Mouse (Mus musculus) lung, embryonic 15.5 days (tissue): ENCODE measurements at regions not wholly inside any gene's neighbourhood (a gene's known extent, or its start where the extent isn't known, plus 50 kb on each side); places are given as distances from the start of the nearest gene placed in this dataset.

Experiments
- ATAC-seq: fragments of 200-750 bp; cut with Nextera tagmentation; 2 replicates; pipeline ENCODE4 v1.8.0; 2017; ENCODE audit warnings: moderate number of reproducible peaks, borderline replicate concordance; ENCODE audit not compliant: low FRiP score, low TSS enrichment; ENCODE audit errors: extremely low read depth
- H3K27ac ChIP-seq: fragments of 300-500 bp; sonication (generic); 2 replicates; pipeline ENCODE4 v1.5.1; 2015; ENCODE audit warnings: moderate library complexity, mild to moderate bottlenecking, inconsistent platforms
- H3K27me3 ChIP-seq: fragments of 300-500 bp; sonication (generic); 2 replicates; pipeline ENCODE4 v1.6.1; 2015; ENCODE audit warnings: inconsistent platforms
- H3K36me3 ChIP-seq: fragments of 300-500 bp; sonication (generic); 2 replicates; pipeline ENCODE4 v1.6.1; 2015; ENCODE audit warnings: inconsistent platforms
- H3K4me1 ChIP-seq: fragments of 300-500 bp; sonication (generic); 2 replicates; pipeline ENCODE4 v1.6.1; 2015; ENCODE audit warnings: inconsistent platforms
- H3K4me2 ChIP-seq: fragments of 300-500 bp; sonication (generic); 2 replicates; pipeline ENCODE4 v1.6.1; 2015; ENCODE audit warnings: inconsistent platforms, mild to moderate bottlenecking, moderate library complexity
- H3K4me3 ChIP-seq: fragments of 300-500 bp; sonication (generic); 2 replicates; pipeline ENCODE4 v1.5.1; 2015; ENCODE audit warnings: mild to moderate bottlenecking, inconsistent platforms
- H3K9ac ChIP-seq: fragments of 300-500 bp; sonication (generic); 2 replicates; pipeline ENCODE4 v1.6.1; 2015; ENCODE audit warnings: inconsistent platforms
- H3K9me3 ChIP-seq: fragments of 300-500 bp; sonication (generic); 2 replicates; pipeline ENCODE4 v1.6.1; 2016; ENCODE audit warnings: inconsistent platforms
- whole genome bisulfite sequencing: fragments of 180-500 bp; shearing (Covaris S2); methylation state at CpG from one replicate; pipeline ENCODE4 v1.1.7; 2015; 5-methylcytosine and 5-hydroxymethylcytosine counted together

GRCm38 (mm10) chr10:66201115-66201514 is 894.8 kb upstream of the Jmjd1c start:
- no peaks in the 10 kb centered on the region for H3K27me3 ChIP-seq
- no peaks in the 10 kb centered on the region for H3K36me3 ChIP-seq
- no peak overlapping the region for H3K4me3 ChIP-seq
- WGBS: 54% methylated on average over 4 of the region's 4 CpGs
- ATAC-seq: no peak
- no peaks in the 10 kb centered on the region for H3K9me3 ChIP-seq
- H3K4me2 ChIP-seq: no peak overlapping the region
- H3K27ac ChIP-seq: no peak overlapping the region
- no peaks in the 10 kb centered on the region for H3K4me1 ChIP-seq
- no peak overlapping the region for H3K9ac ChIP-seq

GRCm38 (mm10) chr10:66228123-66228522 is 867.8 kb upstream of the Jmjd1c start:
- H3K4me3 ChIP-seq: no peak overlapping the region
- no peak overlapping the region for H3K9ac ChIP-seq
- no peak overlapping the region for H3K4me2 ChIP-seq
- no peaks in the 10 kb centered on the region for H3K36me3 ChIP-seq
- H3K4me1 ChIP-seq: no peaks in the 10 kb centered on the region
- 39% methylated on average over 2 of the region's 2 CpGs for WGBS
- no peak overlapping the region for H3K27ac ChIP-seq
- no peaks in the 10 kb centered on the region for H3K9me3 ChIP-seq
- no peaks in the 10 kb centered on the region for H3K27me3 ChIP-seq
- no peak for ATAC-seq

- H3K27me3 ChIP-seq: no peaks in the 10 kb centered on the region
- no peak overlapping the region for H3K4me2 ChIP-seq
- no peaks in the 10 kb centered on the region for H3K4me1 ChIP-seq
- H3K9me3 ChIP-seq: no peaks in the 10 kb centered on the region
- WGBS: 71% methylated on average over 2 of the region's 2 CpGs
- no peak overlapping the region for H3K4me3 ChIP-seq
- ATAC-seq: no peak
- H3K27ac ChIP-seq: no peak overlapping the region
- H3K9ac ChIP-seq: no peak overlapping the region
- no peaks in the 10 kb centered on the region for H3K36me3 ChIP-seq
These were observed 861.5 kb upstream of the Jmjd1c start for GRCm38 (mm10) chr10:66234370-66234916.

GRCm38 (mm10) chr10:66256377-66256776 is 839.5 kb upstream of the Jmjd1c start:
- Histone ChIP-seq H3K27ac (no peak overlapping the region), H3K9ac (no peak overlapping the region), H3K36me3 (no peaks in the 10 kb centered on the region), H3K4me1 (no peaks in the 10 kb centered on the region), H3K27me3 (no peaks in the 10 kb centered on the region), H3K4me2 (no peak overlapping the region), H3K9me3 (no peaks in the 10 kb centered on the region), H3K4me3 (no peak overlapping the region)
- ATAC-seq: no peak
- 55% methylated on average over 5 of the region's 5 CpGs for WGBS

- Histone ChIP-seq H3K36me3 (no peaks in the 10 kb centered on the region), H3K9me3 (no peaks in the 10 kb centered on the region), H3K4me1 (no peaks in the 10 kb centered on the region), H3K4me2 (no peak overlapping the region), H3K9ac (no peak overlapping the region), H3K27ac (no peak overlapping the region), H3K4me3 (no peak overlapping the region), H3K27me3 (no peaks in the 10 kb centered on the region)
- 75% methylated on average over 4 of the region's 4 CpGs for WGBS
- no peak for ATAC-seq
These were observed 825.2 kb upstream of the Jmjd1c start for GRCm38 (mm10) chr10:66270647-66271270.

- ATAC-seq: no peak
- H3K9me3 ChIP-seq: no peaks in the 10 kb centered on the region
- H3K27me3 ChIP-seq: no peaks in the 10 kb centered on the region
- no peaks in the 10 kb centered on the region for H3K36me3 ChIP-seq
- H3K4me3 ChIP-seq: no peak overlapping the region
- no peaks in the 10 kb centered on the region for H3K4me1 ChIP-seq
- whole genome bisulfite sequencing: 59% methylated on average over 4 of the region's 4 CpGs
- no peak overlapping the region for H3K27ac ChIP-seq
- H3K9ac ChIP-seq: no peak overlapping the region
- no peak overlapping the region for H3K4me2 ChIP-seq
These were observed 800.3 kb upstream of the Jmjd1c start for GRCm38 (mm10) chr10:66295628-66296027.

- Histone ChIP-seq H3K27ac (no peak overlapping the region), H3K27me3 (no peaks in the 10 kb centered on the region), H3K4me2 (no peak overlapping the region), H3K4me1 (no peaks in the 10 kb centered on the region), H3K9me3 (no peaks in the 10 kb centered on the region), H3K36me3 (no peaks in the 10 kb centered on the region), H3K9ac (no peak overlapping the region), H3K4me3 (no peak overlapping the region)
- WGBS: 61% methylated on average over 2 of the region's 2 CpGs
- peak; percentile 69; the same call in 1 of the 2 replicates for ATAC-seq
These were observed 792.6 kb upstream of the Jmjd1c start for GRCm38 (mm10) chr10:66303235-66303780.

GRCm38 (mm10) chr10:66304901-66305300 is 791.0 kb upstream of the Jmjd1c start:
- H3K9me3 ChIP-seq: no peaks in the 10 kb centered on the region
- no peak for ATAC-seq
- no peaks in the 10 kb centered on the region for H3K27me3 ChIP-seq
- no peak overlapping the region for H3K9ac ChIP-seq
- no peak overlapping the region for H3K27ac ChIP-seq
- H3K4me1 ChIP-seq: no peaks in the 10 kb centered on the region
- H3K36me3 ChIP-seq: no peaks in the 10 kb centered on the region
- H3K4me3 ChIP-seq: no peak overlapping the region
- H3K4me2 ChIP-seq: no peak overlapping the region

- ATAC-seq: no peak
- WGBS: 53% methylated on average over 3 of the region's 3 CpGs
- no peak overlapping the region for H3K4me3 ChIP-seq
- no peaks in the 10 kb centered on the region for H3K36me3 ChIP-seq
- H3K9me3 ChIP-seq: no peaks in the 10 kb centered on the region
- no peak overlapping the region for H3K4me2 ChIP-seq
- H3K27ac ChIP-seq: no peak overlapping the region
- H3K4me1 ChIP-seq: no peaks in the 10 kb centered on the region
- H3K27me3 ChIP-seq: no peaks in the 10 kb centered on the region
- H3K9ac ChIP-seq: no peak overlapping the region
These were observed 764.8 kb upstream of the Jmjd1c start for GRCm38 (mm10) chr10:66331166-66331565.

- Histone ChIP-seq H3K4me1 (no peaks in the 10 kb centered on the region), H3K9ac (no peak overlapping the region), H3K9me3 (no peaks in the 10 kb centered on the region), H3K27me3 (no peaks in the 10 kb centered on the region), H3K4me3 (no peak overlapping the region), H3K36me3 (no peaks in the 10 kb centered on the region), H3K27ac (no peak overlapping the region), H3K4me2 (no peak overlapping the region)
- 46% methylated on average over 1 of the region's 1 CpGs for WGBS
- no peak for ATAC-seq
These were observed 757.9 kb upstream of the Jmjd1c start for GRCm38 (mm10) chr10:66337994-66338393.

- Histone ChIP-seq H3K9ac (no peak overlapping the region), H3K9me3 (no peaks in the 10 kb centered on the region), H3K4me1 (no peaks in the 10 kb centered on the region), H3K27me3 (no peaks in the 10 kb centered on the region), H3K4me2 (no peak overlapping the region), H3K36me3 (no peaks in the 10 kb centered on the region), H3K4me3 (no peak overlapping the region), H3K27ac (no peak overlapping the region)
- 66% methylated on average over 5 of the region's 5 CpGs for WGBS
- ATAC-seq: no peak
These were observed 753.0 kb upstream of the Jmjd1c start for GRCm38 (mm10) chr10:66342823-66343350.

- Histone ChIP-seq H3K36me3 (no peaks in the 10 kb centered on the region), H3K4me2 (no peak overlapping the region), H3K9me3 (no peaks in the 10 kb centered on the region), H3K9ac (no peak overlapping the region), H3K27ac (no peak overlapping the region), H3K27me3 (no peaks in the 10 kb centered on the region), H3K4me3 (no peak overlapping the region), H3K4me1 (no peaks in the 10 kb centered on the region)
- no peak for ATAC-seq
- WGBS: 57% methylated on average over 3 of the region's 3 CpGs
These were observed 747.5 kb upstream of the Jmjd1c start for GRCm38 (mm10) chr10:66348398-66348797.
